23 mouse cellular contexts compared by ENCODE assay signal in genomic region chr13:108415464-108415863, GRCm38 (mm10). TPM values are rescaled to one million over a fixed set of nuclear protein-coding genes. Genes with fewer than 3 reads are reported as not detected.
A peak's percentile ranks its signal among the peaks of the same experiment; 100 is the strongest.
DNase-seq lines count a peak whose midpoint lies in the region; ATAC-seq lines count a peak whose summit lies in the region.
"Had no signal": no experiment of that assay in that cellular context is flagged by ENCODE, and none has a peak within 500 bp of the region (broad histone marks: within the 10 kb centered on the region; RNA-seq: fewer than 3 reads in every experiment).

No protein-coding gene starts in this region.

- 39% methylated on average over 2 of the region's 2 CpGs for WGBS in kidney, embryonic 15.5 days
- 70% methylated on average over 2 of the region's 2 CpGs for WGBS in neural tube, embryonic 14.5 days
- WGBS in intestine, embryonic 15.5 days = 74% methylated on average over 2 of the region's 2 CpGs
- WGBS in forebrain, embryonic 13.5 days = 85% methylated on average over 2 of the region's 2 CpGs

- no peaks in the 10 kb centered on the region for H3K9me3 ChIP-seq in kidney, embryonic 15.5 days (replicated peaks)
- no peaks in the 10 kb centered on the region for H3K9me3 ChIP-seq in neural tube, embryonic 14.5 days (ENCODE audit: control insufficient read depth, low read length)
- no peaks in the 10 kb centered on the region for H3K9me3 ChIP-seq in intestine, embryonic 15.5 days
- no peaks in the 10 kb centered on the region for H3K9me3 ChIP-seq in forebrain, embryonic 13.5 days (replicated peaks)
- H3K9me3 ChIP-seq: embryonic facial prominence, embryonic 13.5 days; forebrain, embryonic 12.5 days; heart, embryonic 15.5 days; hindbrain, embryonic 15.5 days had no signal

- peak; percentile 67 for ATAC-seq in kidney, embryonic 15.5 days (replicated peaks; ENCODE audit: low FRiP score)
- ATAC-seq in neural tube, embryonic 14.5 days (ENCODE audit: low read depth) = peak; percentile 17; the same call in 1 of the 2 replicates
- ATAC-seq in intestine, embryonic 15.5 days = peak; percentile 28; the same call in 1 of the 2 replicates
- no peak for ATAC-seq in forebrain, embryonic 13.5 days
- ATAC-seq: activated CD4-positive, CD25-positive, alpha-beta regulatory T cell, adult 4 months; forebrain, postnatal 0 days; Patski had no signal

- no peaks in the 10 kb centered on the region for H3K27me3 ChIP-seq in kidney, embryonic 15.5 days
- no peaks in the 10 kb centered on the region for H3K27me3 ChIP-seq in neural tube, embryonic 14.5 days (ENCODE audit: control insufficient read depth, insufficient read depth, low read length)
- H3K27me3 ChIP-seq in intestine, embryonic 15.5 days (replicated peaks) = no peaks in the 10 kb centered on the region
- no peaks in the 10 kb centered on the region for H3K27me3 ChIP-seq in forebrain, embryonic 13.5 days
- H3K27me3 ChIP-seq: embryonic facial prominence, embryonic 13.5 days; forebrain, embryonic 12.5 days; heart, embryonic 15.5 days; hindbrain, embryonic 15.5 days; Patski had no signal

- no peak overlapping the region for H3K4me3 ChIP-seq in kidney, embryonic 15.5 days (replicated peaks)
- H3K4me3 ChIP-seq in neural tube, embryonic 14.5 days (ENCODE audit: low read depth, low read length) = no peak overlapping the region
- H3K4me3 ChIP-seq in intestine, embryonic 15.5 days (replicated peaks) = no peak overlapping the region
- H3K4me3 ChIP-seq in forebrain, embryonic 13.5 days = no peak overlapping the region
- H3K4me3 ChIP-seq: embryonic facial prominence, embryonic 13.5 days; forebrain, embryonic 12.5 days; heart, adult 2 months; heart, embryonic 15.5 days; hindbrain, embryonic 15.5 days had no signal

- no peak overlapping the region for H3K4me2 ChIP-seq in kidney, embryonic 15.5 days
- no peak overlapping the region for H3K4me2 ChIP-seq in neural tube, embryonic 14.5 days (ENCODE audit: low read depth, low read length)
- no peak overlapping the region for H3K4me2 ChIP-seq in intestine, embryonic 15.5 days (replicated peaks)
- no peak overlapping the region for H3K4me2 ChIP-seq in forebrain, embryonic 13.5 days
- H3K4me2 ChIP-seq: embryonic facial prominence, embryonic 13.5 days; forebrain, embryonic 12.5 days; heart, embryonic 11.5 days; heart, embryonic 15.5 days; hindbrain, embryonic 15.5 days had no signal

- H3K9ac ChIP-seq in kidney, embryonic 15.5 days = no peak overlapping the region
- no peak overlapping the region for H3K9ac ChIP-seq in neural tube, embryonic 14.5 days (replicated peaks; ENCODE audit: low read depth, low read length)
- no peak overlapping the region for H3K9ac ChIP-seq in intestine, embryonic 15.5 days
- no peak overlapping the region for H3K9ac ChIP-seq in forebrain, embryonic 13.5 days
- H3K9ac ChIP-seq: embryonic facial prominence, embryonic 13.5 days; forebrain, embryonic 12.5 days; forebrain, postnatal 0 days; heart, embryonic 15.5 days; hindbrain, embryonic 15.5 days had no signal

- no peaks in the 10 kb centered on the region for H3K36me3 ChIP-seq in kidney, embryonic 15.5 days
- no peaks in the 10 kb centered on the region for H3K36me3 ChIP-seq in neural tube, embryonic 14.5 days (ENCODE audit: control insufficient read depth, insufficient read depth, low read length)
- H3K36me3 ChIP-seq in intestine, embryonic 15.5 days = no peaks in the 10 kb centered on the region
- no peaks in the 10 kb centered on the region for H3K36me3 ChIP-seq in forebrain, embryonic 13.5 days (ENCODE audit: poor library complexity, severe bottlenecking)
- H3K36me3 ChIP-seq: embryonic facial prominence, embryonic 13.5 days; forebrain, embryonic 12.5 days; heart, embryonic 15.5 days; hindbrain, embryonic 15.5 days had no signal

- H3K4me1 ChIP-seq in kidney, embryonic 15.5 days = no peaks in the 10 kb centered on the region
- no peaks in the 10 kb centered on the region for H3K4me1 ChIP-seq in neural tube, embryonic 14.5 days (ENCODE audit: control insufficient read depth, insufficient read depth, low read length)
- H3K4me1 ChIP-seq in intestine, embryonic 15.5 days (replicated peaks) = no peaks in the 10 kb centered on the region
- H3K4me1 ChIP-seq in forebrain, embryonic 13.5 days = no peaks in the 10 kb centered on the region
- H3K4me1 ChIP-seq: embryonic facial prominence, embryonic 13.5 days; forebrain, embryonic 12.5 days; heart, embryonic 15.5 days; hindbrain, embryonic 15.5 days had no signal

- DNase-seq in kidney, postnatal 36 days = no peak
- DNase-seq in neural tube, embryonic 10.5 days (ENCODE audit: extremely low spot score, low spot score) = no peak
- DNase-seq in retina, postnatal 1 day = peak; percentile 33
- DNase-seq in spleen, postnatal 10 days (ENCODE audit: low spot score in 2 of 2) = no peak
- DNase-seq: adrenal gland, postnatal 14 days; cerebellum, adult 11-12 months; cerebellum, adult 9-11 months; cerebellum, postnatal 36 days; forebrain, postnatal 0 days; gastrocnemius, postnatal 14 days; heart, adult 2 months; heart, postnatal 14 days had no signal

- H3K27ac ChIP-seq in kidney, embryonic 15.5 days = no peak overlapping the region
- H3K27ac ChIP-seq in neural tube, embryonic 14.5 days (ENCODE audit: low read depth, low read length) = no peak overlapping the region
- H3K27ac ChIP-seq in intestine, embryonic 15.5 days = no peak overlapping the region
- no peak overlapping the region for H3K27ac ChIP-seq in forebrain, embryonic 13.5 days
- H3K27ac ChIP-seq: embryonic facial prominence, embryonic 13.5 days; forebrain, embryonic 12.5 days; heart, adult 2 months; heart, embryonic 15.5 days; hindbrain, embryonic 15.5 days had no signal

RNA-seq across cellular contexts. Expression of gene Pde4d, which starts 34.3 kb away (rescaled TPM):
- 13.9 and 16.7 TPM in 2 replicates for polyA plus RNA-seq in kidney, embryonic 15.5 days (2015; fragmentation: Nextera tagmentation; extraction: Ambion mirVana)
- 25.2 and 32.1 TPM in 2 replicates for polyA plus RNA-seq in neural tube, embryonic 14.5 days (2014; fragmentation: Nextera tagmentation; extraction: Ambion mirVana)
- 18.5 and 24.4 TPM in 2 replicates for polyA plus RNA-seq in intestine, embryonic 15.5 days (2015; fragmentation: Nextera tagmentation; extraction: Ambion mirVana)
- polyA plus RNA-seq in forebrain, embryonic 13.5 days (2015; fragmentation: Nextera tagmentation; extraction: Ambion mirVana) = 11.9 and 12.1 TPM in 2 replicates
